Mouse (Mus musculus) effector memory CD4-positive, alpha-beta T cell, adult 7 months (primary cell): ENCODE data around the gene Bcl2l13. TPM values are rescaled to one million over a fixed set of nuclear protein-coding genes. Genes with fewer than 3 reads are reported as not detected.

Source experiments
- polyA plus RNA-seq: library from polyadenylated mRNA; unstranded; fragments of 100-300 nt; shearing (Covaris generic); gene quantifications from one replicate; pipeline ENCODE4 v1.2.1, GENCODE M21; 2017

Bcl2l13 gene
- polyA plus RNA-seq = 39.5 TPM

DNA sequence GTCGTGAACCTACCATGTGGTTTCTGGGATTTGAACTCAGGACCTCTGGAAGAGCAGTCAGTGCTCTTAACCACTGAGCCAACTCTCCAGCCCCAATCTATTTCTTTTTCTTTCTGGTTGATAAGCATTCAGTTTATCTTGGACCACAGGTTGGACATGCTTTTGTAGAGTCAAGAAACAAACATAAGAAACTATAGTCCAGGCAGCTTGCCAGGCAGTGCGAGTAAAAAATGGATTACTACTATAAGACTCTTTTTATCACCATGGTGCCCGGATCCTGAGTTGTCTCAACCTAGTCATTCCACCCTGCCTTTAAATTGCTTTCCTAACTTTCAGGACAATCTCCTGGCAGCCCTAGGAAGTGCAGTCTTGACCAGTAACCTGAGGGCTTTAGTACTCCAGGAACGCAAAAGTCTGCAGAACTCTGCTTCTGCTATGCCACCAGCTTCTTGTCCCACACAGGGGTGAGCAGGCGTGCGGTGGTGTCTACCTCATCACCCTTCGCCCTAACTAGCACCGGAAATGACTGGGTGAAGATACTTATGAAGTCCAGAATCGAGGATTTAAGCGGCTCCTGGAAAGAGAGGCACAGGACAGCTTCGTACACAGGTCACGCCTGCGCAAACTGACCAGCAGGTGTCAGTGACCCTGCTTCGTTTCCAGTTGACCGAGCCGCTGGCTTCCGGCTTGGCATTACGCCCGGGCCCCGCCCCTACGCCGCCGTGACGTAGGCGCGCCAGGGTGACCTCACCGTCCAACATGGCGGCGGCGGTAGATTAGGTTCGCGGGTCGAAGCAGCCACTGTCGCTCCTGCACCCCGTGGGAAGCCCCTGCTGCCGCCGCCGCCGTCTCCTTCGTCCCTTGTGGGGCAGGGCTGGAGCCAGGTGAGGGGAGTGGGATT is at the start of gene Bcl2l13:
Gene Bcl2l13 (plus strand): TSS at position 739 of the 901 bp plus-strand sequence.

GRCm38 (mm10) chr6:120822307-120822928 is 13.6 kb upstream of the Bcl2l13 start, which contains the start of gene Atp6v1e1:
Gene Atp6v1e1, minus strand, starts transcription at chr6:120822793.

GRCm38 (mm10) chr6:120916074-120916971 is 80.3 kb downstream of the Bcl2l13 start, which contains the start of gene Bid:
Gene Bid, minus strand, starts transcription at chr6:120916853.

Other genes with a start within 250 kb of the Bcl2l13 start
- gene Cecr2, start 169.8 kb upstream of the Bcl2l13 start, polyA plus RNA-seq = 0.77 TPM
- gene Slc25a18, start 62.6 kb upstream of the Bcl2l13 start, polyA plus RNA-seq = 0.27 TPM
- gene Atp6v1e1, start 13.4 kb upstream of the Bcl2l13 start, polyA plus RNA-seq = 132 TPM
- 22.0 TPM for gene Bid, start 80.6 kb downstream of the Bcl2l13 start, polyA plus RNA-seq